In genomic region chr12:81108600-81109011, GRCm38 (mm10) we compare ENCODE assay signal across 9 mouse cellular contexts.
DNase-seq lines count a peak whose midpoint lies in the region; ATAC-seq and TF ChIP-seq lines count a peak whose summit lies in the region.
"Had no signal": no experiment of that assay in that cellular context is flagged by ENCODE, and none has a peak within 500 bp of the region (broad histone marks: within the 10 kb centered on the region; RNA-seq: fewer than 3 reads in every experiment).

No protein-coding gene starts in this region.

- TF ChIP-seq CTCF in lung, adult 2 months (IDR thresholded peaks at IDR 0.05; ENCODE audit: insufficient read depth, low read length), result no peak
- no peak for TF ChIP-seq CTCF in layer of hippocampus, adult 2 months (conservative IDR thresholded peaks at IDR 0.05)

- H3K36me3 ChIP-seq in forebrain, embryonic 11.5 days (ENCODE audit: control insufficient read depth, insufficient read depth, low read length), result no peaks in the 10 kb centered on the region
- H3K36me3 ChIP-seq: heart, embryonic 13.5 days had no signal

- intact Hi-C loops in heart, postnatal 25 days (cut with DNase I), result no loop called here

- no peak overlapping the region for H3K9ac ChIP-seq in forebrain, embryonic 11.5 days (ENCODE audit: low read length)
- H3K9ac ChIP-seq: heart, embryonic 13.5 days had no signal

- H3K4me3 ChIP-seq in lung, adult 2 months (replicated peaks; ENCODE audit: extremely low read depth, low read depth, low read length), result no peak overlapping the region
- no peak overlapping the region for H3K4me3 ChIP-seq in forebrain, embryonic 11.5 days (ENCODE audit: low read depth, low read length)
- H3K4me3 ChIP-seq in layer of hippocampus, adult 2 months, result no peak overlapping the region
- H3K4me3 ChIP-seq: heart, embryonic 13.5 days had no signal

- no peak overlapping the region for H3K4me2 ChIP-seq in forebrain, embryonic 11.5 days (ENCODE audit: low read depth, low read length, severe bottlenecking)
- H3K4me2 ChIP-seq: heart, embryonic 13.5 days had no signal

- WGBS in lung, adult 2 months, result 29% methylated on average over 7 of the region's 7 CpGs
- 38% methylated on average over 7 of the region's 7 CpGs for WGBS in forebrain, embryonic 11.5 days

- no peaks in the 10 kb centered on the region for H3K9me3 ChIP-seq in forebrain, embryonic 11.5 days (ENCODE audit: control insufficient read depth, low read length)
- H3K9me3 ChIP-seq: heart, embryonic 13.5 days had no signal

- H3K27ac ChIP-seq in forebrain, embryonic 11.5 days (ENCODE audit: low read depth, low read length), result no peak overlapping the region
- H3K27ac ChIP-seq in layer of hippocampus, adult 2 months, result no peak overlapping the region
- H3K27ac ChIP-seq: heart, embryonic 13.5 days had no signal

- DNase-seq in heart, postnatal 4 days, result peak; percentile 8
- no peak for DNase-seq in heart, postnatal 25 days (ENCODE audit: low spot score)
- peak; percentile 56 for DNase-seq in forelimb bud, embryonic 11.5 days (ENCODE audit: low read depth, low spot score)
- DNase-seq in lung, adult 2 months, result peak; percentile 16
- DNase-seq in forebrain, embryonic 11.5 days (ENCODE audit: low spot score), result no peak
- DNase-seq in right cerebral cortex, postnatal 14 days, result no peak
- no peak for DNase-seq in layer of hippocampus, adult 2 months (ENCODE audit: low spot score in 2 of 2)

- TF ChIP-seq POLR2A in lung, adult 2 months (IDR thresholded peaks at IDR 0.05; ENCODE audit: borderline replicate concordance, extremely low read depth, low read depth, low read length), result no peak

- H3K4me1 ChIP-seq in lung, adult 2 months (ENCODE audit: control insufficient read depth, insufficient read depth, low read length), result no peaks in the 10 kb centered on the region
- peaks cover 2% of the 10 kb centered on the region; the same call in 1 of the 2 replicates for H3K4me1 ChIP-seq in forebrain, embryonic 11.5 days (replicated peaks; ENCODE audit: control insufficient read depth, insufficient read depth, low read length)

- peak; percentile 13; the same call in 1 of the 2 replicates for ATAC-seq in neutrophil, adult 5-6 weeks (ENCODE audit: extremely low read depth, insufficient number of reproducible peaks, low FRiP score, poor library complexity, severe bottlenecking)
- no peak for ATAC-seq in forebrain, embryonic 11.5 days (replicated peaks; ENCODE audit: low FRiP score)

- H3K27me3 ChIP-seq in forebrain, embryonic 11.5 days (ENCODE audit: control insufficient read depth, insufficient read depth, low read length), result no peaks in the 10 kb centered on the region
- H3K27me3 ChIP-seq: heart, embryonic 13.5 days had no signal

Comparison
In these comparisons a context has a peak if more than half of its experiments do, and no peak if none do; other contexts are left out.
1. DNase-seq: peak in heart, postnatal 4 days (single experiment), forelimb bud, embryonic 11.5 days (single experiment) and lung, adult 2 months (single experiment); none in heart, postnatal 25 days (single experiment), forebrain, embryonic 11.5 days (single experiment), right cerebral cortex, postnatal 14 days (single experiment) and layer of hippocampus, adult 2 months (0 of 2).